Mouse (Mus musculus) kidney, embryonic 16.5 days (tissue): ENCODE data around the gene Apoc3. TPM values are rescaled to one million over a fixed set of nuclear protein-coding genes. Genes with fewer than 3 reads are reported as not detected.
A peak's percentile ranks its signal among the peaks of the same experiment; 100 is the strongest.

Experiments used
- ATAC-seq: fragments of 200-750 bp; cut with Nextera tagmentation; 2 replicates; pipeline ENCODE4 v1.8.0; 2017; ENCODE audit warnings: moderate TSS enrichment; ENCODE audit not compliant: low FRiP score, low TSS enrichment
- H3K27ac ChIP-seq: fragments of 300-500 bp; sonication (generic); 2 replicates; pipeline ENCODE4 v1.5.1; 2014; ENCODE audit warnings: low read length
- H3K27me3 ChIP-seq: fragments of 300-500 bp; sonication (generic); 2 replicates; pipeline ENCODE4 v1.6.1; 2014; ENCODE audit warnings: low read length, control low read depth, mixed read lengths; ENCODE audit not compliant: insufficient read depth
- H3K36me3 ChIP-seq: fragments of 300-500 bp; sonication (generic); 2 replicates; pipeline ENCODE4 v1.6.1; 2014; ENCODE audit warnings: low read length, control low read depth, mixed read lengths; ENCODE audit not compliant: insufficient read depth
- H3K4me1 ChIP-seq: fragments of 300-500 bp; sonication (generic); 2 replicates; pipeline ENCODE4 v1.6.1; 2014; ENCODE audit warnings: low read length, control low read depth, mixed read lengths; ENCODE audit not compliant: insufficient read depth
- H3K4me2 ChIP-seq: fragments of 300-500 bp; sonication (generic); replicated peaks from 2 replicates; pipeline ENCODE4 v1.6.1; 2014; ENCODE audit warnings: low read depth, low read length
- H3K4me3 ChIP-seq: fragments of 300-500 bp; sonication (generic); 2 replicates; pipeline ENCODE4 v1.5.1; 2014; ENCODE audit warnings: mild to moderate bottlenecking, low read length
- H3K9ac ChIP-seq: fragments of 300-500 bp; sonication (generic); replicated peaks from 2 replicates; pipeline ENCODE4 v1.6.1; 2014; ENCODE audit warnings: low read length
- H3K9me3 ChIP-seq: fragments of 300-500 bp; sonication (generic); 2 replicates; pipeline ENCODE4 v1.6.1; 2016; ENCODE audit warnings: low read length, control low read depth
- WGBS: fragments of 180-500 bp; shearing (Covaris S2); extraction: QIAGEN DNeasy Blood & Tissue Kit; methylation state at CpG from one replicate; pipeline ENCODE4 v1.1.7; 2014; 5-methylcytosine and 5-hydroxymethylcytosine counted together
- polyA plus RNA-seq: library from polyadenylated mRNA; unstranded; fragments of >200 nt; fragmentation: Nextera tagmentation; extraction: Ambion mirVana; gene quantifications from 2 replicates; pipeline ENCODE4 v1.2.1, GENCODE M21; 2015

The Apoc3 gene
- polyA plus RNA-seq: 0.76 and 0.82 TPM in 2 replicates

- Histone ChIP-seq H3K27me3 (no peaks in the 10 kb centered on the region), H3K4me2 (no peak within 1 kb of the TSS), H3K4me3 (no peak within 1 kb of the TSS), H3K9me3 (no peaks in the 10 kb centered on the region), H3K27ac (no peak within 1 kb of the TSS), H3K9ac (no peak within 1 kb of the TSS), H3K36me3 (no peaks in the 10 kb centered on the region), H3K4me1 (peaks cover 5% of the 10 kb centered on the region)
- no peak for ATAC-seq
These were observed at the start of gene Apoc3 for GRCm38 (mm10) chr9:46235596-46235648. TSS of gene Apoc3 (minus strand) at chr9:46235636.

- Histone ChIP-seq H3K4me2 (peak within 1 kb of the TSS; percentile 55), H3K4me3 (peak within 1 kb of the TSS; percentile 68), H3K36me3 (peaks cover 54% of the 10 kb centered on the region), H3K27me3 (no peaks in the 10 kb centered on the region), H3K9me3 (no peaks in the 10 kb centered on the region), H3K9ac (peak within 1 kb of the TSS; percentile 89), H3K4me1 (peaks cover 16% of the 10 kb centered on the region), H3K27ac (peak within 1 kb of the TSS; percentile 86)
- under 1% methylated on average over 55 of the region's 55 CpGs for WGBS
- peak; percentile 95 for ATAC-seq
These were observed 47.4 kb upstream of the Apoc3 start, which contains the start of gene Bud13 for GRCm38 (mm10) chr9:46282631-46283436. TSS of gene Bud13 (plus strand) at chr9:46283008.

- peaks cover 45% of the 10 kb centered on the region for H3K36me3 ChIP-seq
- peaks cover 8% of the 10 kb centered on the region; the same call in 1 of the 2 replicates for H3K27me3 ChIP-seq
- ATAC-seq: no peak
- H3K4me1 ChIP-seq: peaks cover 13% of the 10 kb centered on the region
- no peak overlapping the region for H3K9ac ChIP-seq
- H3K27ac ChIP-seq: no peak overlapping the region
- no peak overlapping the region for H3K4me3 ChIP-seq
- WGBS: 75% methylated on average over 9 of the region's 9 CpGs
- no peaks in the 10 kb centered on the region for H3K9me3 ChIP-seq
- no peak overlapping the region for H3K4me2 ChIP-seq
These were observed 39.1 kb upstream of the Apoc3 start for GRCm38 (mm10) chr9:46274494-46274893.

GRCm38 (mm10) chr9:46272677-46273454 lies 37.4 kb upstream of the Apoc3 start, which contains the start of gene Zpr1:
TSS of gene Zpr1 (plus strand) at chr9:46273064.
- Histone ChIP-seq H3K4me1 (peaks cover 13% of the 10 kb centered on the region), H3K27ac (peak within 1 kb of the TSS; percentile 84), H3K9me3 (no peaks in the 10 kb centered on the region), H3K27me3 (peaks cover 8% of the 10 kb centered on the region; the same call in 1 of the 2 replicates), H3K4me2 (peak within 1 kb of the TSS; percentile 92), H3K9ac (peak within 1 kb of the TSS; percentile 81), H3K36me3 (peaks cover 34% of the 10 kb centered on the region), H3K4me3 (peak within 1 kb of the TSS; percentile 93)
- ATAC-seq: peak; percentile 96
- WGBS: 5% methylated on average over 45 of the region's 45 CpGs

- no peak for ATAC-seq
- H3K4me1 ChIP-seq: peaks cover 13% of the 10 kb centered on the region
- peaks cover 26% of the 10 kb centered on the region for H3K36me3 ChIP-seq
- peaks cover 8% of the 10 kb centered on the region; the same call in 1 of the 2 replicates for H3K27me3 ChIP-seq
- no peak overlapping the region for H3K4me3 ChIP-seq
- H3K9ac ChIP-seq: no peak overlapping the region
- no peak overlapping the region for H3K4me2 ChIP-seq
- H3K27ac ChIP-seq: no peak overlapping the region
- H3K9me3 ChIP-seq: no peaks in the 10 kb centered on the region
- 87% methylated on average over 9 of the region's 9 CpGs for WGBS
These were observed 36.6 kb upstream of the Apoc3 start for GRCm38 (mm10) chr9:46272070-46272469.

GRCm38 (mm10) chr9:46270782-46271181 lies 35.3 kb upstream of the Apoc3 start:
- H3K4me1 ChIP-seq: peaks cover 13% of the 10 kb centered on the region
- H3K4me2 ChIP-seq: no peak overlapping the region
- peaks cover 8% of the 10 kb centered on the region; the same call in 1 of the 2 replicates for H3K27me3 ChIP-seq
- no peak overlapping the region for H3K4me3 ChIP-seq
- H3K9ac ChIP-seq: no peak overlapping the region
- no peak for ATAC-seq
- H3K27ac ChIP-seq: no peak overlapping the region
- H3K9me3 ChIP-seq: no peaks in the 10 kb centered on the region
- H3K36me3 ChIP-seq: peaks cover 13% of the 10 kb centered on the region
- WGBS: 86% methylated on average over 4 of the region's 4 CpGs

- no peak for ATAC-seq
- H3K27ac ChIP-seq: no peak overlapping the region
- no peak overlapping the region for H3K9ac ChIP-seq
- peaks cover 13% of the 10 kb centered on the region for H3K4me1 ChIP-seq
- no peak overlapping the region for H3K4me3 ChIP-seq
- H3K4me2 ChIP-seq: no peak overlapping the region
- WGBS: 75% methylated on average over 5 of the region's 5 CpGs
- no peaks in the 10 kb centered on the region for H3K9me3 ChIP-seq
- no peaks in the 10 kb centered on the region for H3K36me3 ChIP-seq
- peaks cover 8% of the 10 kb centered on the region; the same call in 1 of the 2 replicates for H3K27me3 ChIP-seq
These were observed 33.7 kb upstream of the Apoc3 start for GRCm38 (mm10) chr9:46269125-46269524.

GRCm38 (mm10) chr9:46268343-46268873 lies 33.0 kb upstream of the Apoc3 start, which contains the start of gene Apoa5:
TSS of gene Apoa5 (plus strand) at chr9:46268633.
- Histone ChIP-seq H3K4me3 (no peak within 1 kb of the TSS), H3K27ac (no peak within 1 kb of the TSS), H3K27me3 (peaks cover 8% of the 10 kb centered on the region; the same call in 1 of the 2 replicates), H3K36me3 (no peaks in the 10 kb centered on the region), H3K9me3 (no peaks in the 10 kb centered on the region), H3K4me1 (0 out of 2 replicates have a peak, but pooled peaks cover 7% of the 10 kb centered on the region), H3K9ac (no peak within 1 kb of the TSS), H3K4me2 (no peak within 1 kb of the TSS)
- WGBS: 45% methylated on average over 7 of the region's 7 CpGs
- no peak for ATAC-seq

- no peaks in the 10 kb centered on the region for H3K9me3 ChIP-seq
- H3K36me3 ChIP-seq: no peaks in the 10 kb centered on the region
- no peaks in the 10 kb centered on the region for H3K4me1 ChIP-seq
- WGBS: 93% methylated on average over 7 of the region's 7 CpGs
- no peak overlapping the region for H3K4me2 ChIP-seq
- no peak overlapping the region for H3K4me3 ChIP-seq
- H3K27me3 ChIP-seq: no peaks in the 10 kb centered on the region
- no peak overlapping the region for H3K27ac ChIP-seq
- no peak for ATAC-seq
- no peak overlapping the region for H3K9ac ChIP-seq
These were observed 25.7 kb upstream of the Apoc3 start for GRCm38 (mm10) chr9:46261131-46261530.

- H3K4me1 ChIP-seq: no peaks in the 10 kb centered on the region
- WGBS: 91% methylated on average over 6 of the region's 6 CpGs
- no peak for ATAC-seq
These were observed 23.7 kb upstream of the Apoc3 start for GRCm38 (mm10) chr9:46259111-46259510.

More at GRCm38 (mm10) chr9:46259111-46259510, 23.7 kb upstream of the Apoc3 start:
- no peaks in the 10 kb centered on the region for H3K9me3 ChIP-seq
- H3K4me3 ChIP-seq: no peak overlapping the region
- H3K9ac ChIP-seq: no peak overlapping the region
- H3K4me2 ChIP-seq: no peak overlapping the region
- no peaks in the 10 kb centered on the region for H3K36me3 ChIP-seq
- H3K27ac ChIP-seq: no peak overlapping the region
- H3K27me3 ChIP-seq: no peaks in the 10 kb centered on the region
